Mouse (Mus musculus) MEL (cell line): Measurements from ENCODE around the gene Eif4h. TPM values are rescaled to one million over a fixed set of nuclear protein-coding genes. Genes with fewer than 3 reads are reported as not detected.

Experiments
- DNase-seq: peaks from one replicate; pipeline ENCODE4 v3.0.0; 2011; ENCODE audit warnings: low read depth, low spot score
- H3K27ac ChIP-seq: 2 replicates; pipeline ENCODE4 v1.5.1; 2012; ENCODE audit warnings: low read depth, mild to moderate bottlenecking, control low read depth, low read length, moderate library complexity; ENCODE audit not compliant: control insufficient read depth
- H3K27me3 ChIP-seq, 2 experiments: fragments of 150-350 bp in 1 of 2; sonication (generic) in 1 of 2; 2 replicates each; pipeline ENCODE4 v1.6.1; 2012; ENCODE audit warnings: low read length in 2 of 2, mild to moderate bottlenecking in 2 of 2, improper control_type of control experiment in 1 of 2, moderate library complexity in 1 of 2; ENCODE audit not compliant: insufficient read depth in 2 of 2, control insufficient read depth in 1 of 2
- H3K36me3 ChIP-seq, 2 experiments: 2 replicates each; pipeline ENCODE4 v1.6.1; 2012 to 2014; ENCODE audit warnings: low read length in 2 of 2, improper control_type of control experiment in 1 of 2, inconsistent platforms in 1 of 2, mild to moderate bottlenecking in 1 of 2; ENCODE audit not compliant: insufficient read depth in 2 of 2, control insufficient read depth in 1 of 2
- H3K4me1 ChIP-seq, 2 experiments: fragments of 150-350 bp in 1 of 2; sonication (generic) in 1 of 2; 2 replicates each; pipeline ENCODE4 v1.6.1; 2012; ENCODE audit warnings: low read length in 2 of 2, improper control_type of control experiment in 1 of 2, mild to moderate bottlenecking in 1 of 2; ENCODE audit not compliant: insufficient read depth in 2 of 2, control insufficient read depth in 1 of 2
- H3K4me3 ChIP-seq, 2 experiments: fragments of 150-350 bp in 1 of 2; sonication (generic) in 1 of 2; 2 replicates each; pipeline ENCODE4 v1.5.1; 2012; ENCODE audit warnings: low read depth in 2 of 2, low read length in 2 of 2, mild to moderate bottlenecking in 2 of 2, moderate library complexity in 2 of 2, control low read depth in 1 of 2, improper control_type of control experiment in 1 of 2; ENCODE audit not compliant: control insufficient read depth in 1 of 2, insufficient read depth in 1 of 2
- H3K79me2 ChIP-seq: 2 replicates; pipeline ENCODE4 v1.6.1; 2012; ENCODE audit warnings: mild to moderate bottlenecking, low read length, moderate library complexity; ENCODE audit not compliant: control insufficient read depth, poor library complexity, insufficient read depth
- H3K9ac ChIP-seq: 2 replicates; pipeline ENCODE4 v1.6.1; 2012; ENCODE audit warnings: low read depth, mild to moderate bottlenecking, control low read depth, low read length, moderate library complexity; ENCODE audit not compliant: control insufficient read depth, poor library complexity, severe bottlenecking
- H3K9me3 ChIP-seq: fragments of 150-350 bp; sonication (generic); replicated peaks from 2 replicates; pipeline ENCODE4 v1.6.1; 2012; ENCODE audit warnings: mild to moderate bottlenecking, low read length, improper control_type of control experiment, moderate library complexity; ENCODE audit not compliant: insufficient read depth
- CHD1 ChIP-seq: IDR thresholded peaks from 2 replicates; pipeline ENCODE4 v1.6.1; 2012; ENCODE audit warnings: low read depth, mild to moderate bottlenecking, inconsistent platforms, low read length, improper control_type of control experiment
- CTCF ChIP-seq, 3 experiments: IDR thresholded peaks in 2 of 3; conservative IDR thresholded peaks in 1 of 3; 2 replicates each; pipeline ENCODE4 v1.5.1; 2011 to 2012; ENCODE audit warnings: low read length in 3 of 3, low read depth in 2 of 3, mild to moderate bottlenecking in 2 of 3, improper control_type of control experiment in 1 of 3, inconsistent platforms in 1 of 3, mixed read lengths in 1 of 3, moderate library complexity in 1 of 3; ENCODE audit not compliant: control insufficient read depth in 1 of 3, insufficient read depth in 1 of 3, poor library complexity in 1 of 3, severe bottlenecking in 1 of 3
- E2F4 ChIP-seq: IDR thresholded peaks from 2 replicates; pipeline ENCODE4 v1.6.1; 2011; ENCODE audit warnings: low read depth, low read length, improper control_type of control experiment, borderline replicate concordance
- GABPA ChIP-seq: IDR thresholded peaks from 2 replicates; pipeline ENCODE4 v1.6.1; 2012; ENCODE audit warnings: low read depth, mild to moderate bottlenecking, inconsistent platforms, low read length, improper control_type of control experiment, moderate library complexity
- GATA1 ChIP-seq: IDR thresholded peaks from 2 replicates; pipeline ENCODE4 v1.6.1; 2011; ENCODE audit warnings: low read depth, low read length, improper control_type of control experiment
- HCFC1 ChIP-seq: IDR thresholded peaks from 2 replicates; pipeline ENCODE4 v1.6.1; 2012; ENCODE audit warnings: low read depth, mild to moderate bottlenecking, inconsistent platforms, low read length, improper control_type of control experiment, moderate library complexity
- JUND ChIP-seq: IDR thresholded peaks from 2 replicates; pipeline ENCODE4 v1.6.1; 2011; ENCODE audit warnings: low read depth, mild to moderate bottlenecking, improper control_type of control experiment, low read length
- KAT2A ChIP-seq: conservative IDR thresholded peaks from 2 replicates; pipeline ENCODE4 v1.6.1; 2012; ENCODE audit warnings: low read depth, low read length, improper control_type of control experiment, inconsistent platforms
- MAFK ChIP-seq: IDR thresholded peaks from 2 replicates; pipeline ENCODE4 v1.6.1; 2011; ENCODE audit warnings: low read depth, mild to moderate bottlenecking, low read length, improper control_type of control experiment, borderline replicate concordance
- MAX ChIP-seq: IDR thresholded peaks from 2 replicates; pipeline ENCODE4 v1.6.1; 2011; ENCODE audit warnings: low read length, improper control_type of control experiment
- MYB ChIP-seq: IDR thresholded peaks from 2 replicates; pipeline ENCODE4 v1.6.1; 2011; ENCODE audit warnings: mild to moderate bottlenecking, low read depth, low read length, improper control_type of control experiment
- MYC ChIP-seq: IDR thresholded peaks from 2 replicates; pipeline ENCODE4 v1.6.1; 2011; ENCODE audit warnings: low read depth, mild to moderate bottlenecking, low read length, improper control_type of control experiment, moderate library complexity
- NRF1 ChIP-seq: IDR thresholded peaks from 2 replicates; pipeline ENCODE4 v1.6.1; 2014; ENCODE audit warnings: low read depth, mild to moderate bottlenecking, inconsistent platforms, low read length, improper control_type of control experiment, moderate library complexity; ENCODE audit not compliant: poor library complexity, insufficient read depth, severe bottlenecking
- POLR2AphosphoS2 ChIP-seq: IDR thresholded peaks from 2 replicates; pipeline ENCODE4 v1.6.1; 2011; ENCODE audit warnings: low read length, improper control_type of control experiment
- SMC3 ChIP-seq: IDR thresholded peaks from 2 replicates; pipeline ENCODE4 v1.6.1; 2011; ENCODE audit warnings: low read depth, low read length, improper control_type of control experiment
- TAL1 ChIP-seq: IDR thresholded peaks from 2 replicates; pipeline ENCODE4 v1.6.1; 2012; ENCODE audit warnings: mild to moderate bottlenecking, inconsistent platforms, low read length, moderate library complexity, mixed read lengths
- TCF12 ChIP-seq: IDR thresholded peaks from 2 replicates; pipeline ENCODE4 v1.6.1; 2014; ENCODE audit warnings: low read depth, mild to moderate bottlenecking, inconsistent platforms, low read length, improper control_type of control experiment, moderate library complexity
- UBTF ChIP-seq: IDR thresholded peaks from 2 replicates; pipeline ENCODE4 v1.6.1; 2012; ENCODE audit warnings: low read depth, mild to moderate bottlenecking, inconsistent platforms, low read length, improper control_type of control experiment, moderate library complexity, borderline replicate concordance; ENCODE audit not compliant: insufficient read depth
- USF2 ChIP-seq, 2 experiments: IDR thresholded peaks; 2 replicates each; pipeline ENCODE4 v1.6.1; 2011 to 2012; ENCODE audit warnings: improper control_type of control experiment in 2 of 2, low read length in 2 of 2, borderline replicate concordance in 1 of 2, inconsistent platforms in 1 of 2, low read depth in 1 of 2, mild to moderate bottlenecking in 1 of 2; ENCODE audit not compliant: insufficient read depth in 1 of 2
- ZC3H11A ChIP-seq: IDR thresholded peaks from 2 replicates; pipeline ENCODE4 v1.6.1; 2012; ENCODE audit warnings: low read depth, mild to moderate bottlenecking, inconsistent platforms, low read length, improper control_type of control experiment
- ZMIZ1 ChIP-seq: IDR thresholded peaks from 2 replicates; pipeline ENCODE4 v1.6.1; 2012; ENCODE audit warnings: low read depth, mild to moderate bottlenecking, inconsistent platforms, low read length, improper control_type of control experiment, moderate library complexity
- ZNF384 ChIP-seq: IDR thresholded peaks from 2 replicates; pipeline ENCODE4 v1.6.1; 2012; ENCODE audit warnings: low read depth, mild to moderate bottlenecking, inconsistent platforms, low read length, improper control_type of control experiment
- polyA plus RNA-seq, 2 experiments: library from polyadenylated mRNA; stranded (reverse) in 1 of 2; unstranded in 1 of 2; fragments of >175 nt in 1 of 2; fragments of >200 nt in 1 of 2; gene quantifications; 2 replicates each; pipeline versions ENCODE4 v1.2.1 to v1.2.4; 2012; ENCODE audit warnings: low replicate concordance in 2 of 2, low read depth in 1 of 2; ENCODE audit not compliant: insufficient read length in 2 of 2, insufficient read depth in 1 of 2, missing spikeins in 1 of 2
- total RNA-seq: library from RNA; depleted of rRNA; stranded (reverse); fragments of 300-350 nt; gene quantifications from 2 replicates; pipeline ENCODE4 v1.2.3, GENCODE M21; 2012

Gene Eif4h
- total and polyA plus RNA-seq, 3 experiments, result 167 to 515 (median 471) TPM

- TF ChIP-seq ZMIZ1, result no peak
- TF ChIP-seq, all 39 proteins: peak for 0
Measured at GRCm38 (mm10) chr5:134678031-134678430, 38.7 kb upstream of the Eif4h start (continued).

- Histone ChIP-seq H3K79me2 (no peaks in the 10 kb centered on the region), H3K9ac (no peak overlapping the region), H3K4me3 (no peak overlapping the region), H3K27me3 (no peaks in the 10 kb centered on the region), H3K27ac (no peak overlapping the region), H3K36me3 (no peaks in the 10 kb centered on the region), H3K4me1 (peaks cover 0 to 6% of the 10 kb centered on the region in 2 experiments; a peak in 1 of 4 replicates), H3K9me3 (no peaks in the 10 kb centered on the region)
- no peak for DNase-seq
- no peak for TF ChIP-seq USF2 (IDR thresholded peaks at IDR 0.05; ENCODE audit: borderline replicate concordance in 1 of 2, insufficient read depth in 1 of 2, low read depth in 1 of 2, low read length in 2 of 2)
- no peak for TF ChIP-seq JUND
- TF ChIP-seq TAL1, result no peak
- no peak for TF ChIP-seq POLR2AphosphoS2
- no peak for TF ChIP-seq HCFC1
- TF ChIP-seq MAX, result no peak
- TF ChIP-seq NRF1, result no peak
Measured at GRCm38 (mm10) chr5:134677491-134677890, 38.2 kb upstream of the Eif4h start.

GRCm38 (mm10) chr5:134675956-134676759, 36.9 kb upstream of the Eif4h start:
- Histone ChIP-seq H3K27me3 (no peaks in the 10 kb centered on the region), H3K79me2 (no peaks in the 10 kb centered on the region), H3K9me3 (no peaks in the 10 kb centered on the region), H3K4me3 (no peak overlapping the region), H3K27ac (no peak overlapping the region), H3K9ac (no peak overlapping the region), H3K36me3 (no peaks in the 10 kb centered on the region), H3K4me1 (peaks cover 0 to 6% of the 10 kb centered on the region in 2 experiments; a peak in 1 of 4 replicates)
- TF ChIP-seq TAL1, result no peak
- peak; percentile 45 for DNase-seq

GRCm38 (mm10) chr5:134674977-134675376, 35.7 kb upstream of the Eif4h start:
- H3K9ac ChIP-seq, result no peak overlapping the region
- peaks cover 0 to 6% of the 10 kb centered on the region in 2 experiments; a peak in 1 of 4 replicates for H3K4me1 ChIP-seq
- DNase-seq, result no peak
- no peak overlapping the region for H3K4me3 ChIP-seq
- H3K79me2 ChIP-seq, result no peaks in the 10 kb centered on the region
- no peak overlapping the region for H3K27ac ChIP-seq
- H3K36me3 ChIP-seq, result no peaks in the 10 kb centered on the region
- H3K9me3 ChIP-seq, result no peaks in the 10 kb centered on the region
- no peaks in the 10 kb centered on the region for H3K27me3 ChIP-seq
- no peak for TF ChIP-seq GATA1
- TF ChIP-seq MYB, result no peak
- TF ChIP-seq CTCF (IDR thresholded peaks at IDR 0.05 in 2 of 3, conservative IDR thresholded peaks at IDR 0.05 in 1 of 3; ENCODE audit: control insufficient read depth in 1 of 3, insufficient read depth in 1 of 3, low read depth in 2 of 3, low read length in 3 of 3, poor library complexity in 1 of 3, severe bottlenecking in 1 of 3), result no peak
- TF ChIP-seq GABPA, result no peak
- TF ChIP-seq CHD1, result no peak
- no peak for TF ChIP-seq ZNF384
- TF ChIP-seq UBTF, result no peak
- no peak for TF ChIP-seq HCFC1
- no peak for TF ChIP-seq KAT2A
- no peak for TF ChIP-seq MAX
- TF ChIP-seq SMC3, result no peak
- TF ChIP-seq JUND, result no peak
- TF ChIP-seq MYC, result no peak
- no peak for TF ChIP-seq TCF12
- TF ChIP-seq E2F4, result no peak
- no peak for TF ChIP-seq ZC3H11A
- no peak for TF ChIP-seq MAFK
